Mouse (Mus musculus) spleen, adult 2 months (tissue): ENCODE measurements at regions not wholly inside any gene's neighbourhood (a gene's known extent, or its start where the extent isn't known, plus 50 kb on each side); places are given as distances from the start of the nearest gene placed in this dataset.

ENCODE experiments used
- CTCF ChIP-seq: fragments of 200-500 bp; IDR thresholded peaks from 2 replicates; pipeline ENCODE4 v1.5.1; 2011; ENCODE audit warnings: mild to moderate bottlenecking, inconsistent platforms; ENCODE audit not compliant: insufficient read depth, insufficient read length, insufficient replicate concordance; ENCODE audit errors: extremely low read depth
- POLR2A ChIP-seq: fragments of 200-500 bp; IDR thresholded peaks from 2 replicates; pipeline ENCODE4 v1.6.1; 2011; ENCODE audit warnings: low read depth, low read length, inconsistent platforms

- no peak for TF ChIP-seq CTCF
- no peak for TF ChIP-seq POLR2A
Observed at GRCm38 (mm10) chr5:103360775-103361247, 64.2 kb upstream of the Ptpn13 start.
